Mouse (Mus musculus) myocyte (in vitro differentiated cells): ENCODE results near the gene Nsun2.

Source experiments
- POLR2A ChIP-seq: IDR thresholded peaks from one replicate; pipeline ENCODE4 v1.6.1; 2011; ENCODE audit warnings: low read depth, mild to moderate bottlenecking, control low read depth, moderate library complexity; ENCODE audit not compliant: insufficient read length
- USF1 ChIP-seq: IDR thresholded peaks from one replicate; pipeline ENCODE4 v1.6.1; 2011; ENCODE audit warnings: low read depth, mild to moderate bottlenecking, control low read depth, moderate library complexity

DNA sequence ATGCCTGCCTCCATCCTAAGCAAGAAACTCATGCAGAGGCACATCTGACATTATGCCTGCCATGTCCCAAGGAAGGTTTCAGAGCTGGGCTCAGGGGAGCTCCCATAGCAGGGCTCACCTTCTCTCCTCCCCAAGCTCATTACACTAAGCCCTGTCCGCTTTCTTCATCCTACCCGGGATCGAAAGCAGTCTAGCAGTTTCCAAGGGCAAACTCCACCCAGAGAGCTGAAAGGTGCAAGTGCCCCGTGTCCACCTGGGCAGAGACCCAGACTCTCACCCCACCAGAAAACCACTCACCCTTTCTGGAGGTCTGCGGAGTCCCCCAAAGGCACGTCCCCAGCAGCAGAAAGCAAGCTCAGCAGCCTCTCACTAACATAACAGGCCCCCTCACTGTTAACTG is 2.6 kb upstream of the Nsun2 start:
- TF ChIP-seq USF1 (no peak), POLR2A (no peak)
